Mouse (Mus musculus) small intestine, adult 2 months (tissue): Measurements from ENCODE around the gene 2310007B03Rik.

ENCODE experiments used
- CTCF ChIP-seq: fragments of 200-500 bp; IDR thresholded peaks from 2 replicates; pipeline ENCODE4 v1.5.1; 2012; ENCODE audit warnings: low read depth, mild to moderate bottlenecking, control low read depth, inconsistent platforms, low read length, moderate library complexity, mixed read lengths; ENCODE audit not compliant: insufficient replicate concordance, insufficient read length; ENCODE audit errors: extremely low read depth
- POLR2A ChIP-seq: fragments of 200-500 bp; IDR thresholded peaks from 2 replicates; pipeline ENCODE4 v1.6.1; 2012; ENCODE audit warnings: low read depth, mild to moderate bottlenecking, control low read depth, inconsistent platforms, low read length, moderate library complexity

GRCm38 (mm10) chr1:93210213-93210641, 49.5 kb upstream of the 2310007B03Rik start:
- TF ChIP-seq CTCF (no peak), POLR2A (no peak)
